Mouse (Mus musculus) gastrocnemius, adult 2 months (tissue): ENCODE results near the gene Endov. TPM values are rescaled to one million over a fixed set of nuclear protein-coding genes. Genes with fewer than 3 reads are reported as not detected.

Experiments used
- DNase-seq: peaks from one replicate; pipeline ENCODE4 v3.0.0; 2022
- H3K27ac ChIP-seq: fragments of 200-600 bp; 2 replicates; pipeline ENCODE4 v1.8.1; 2022; ENCODE audit warnings: mild to moderate bottlenecking
- H3K4me3 ChIP-seq: fragments of 200-600 bp; 2 replicates; pipeline ENCODE4 v1.8.1; 2022; ENCODE audit warnings: mild to moderate bottlenecking, moderate library complexity
- CTCF ChIP-seq: fragments of 200-600 bp; IDR thresholded peaks from 2 replicates; pipeline ENCODE4 v1.8.1; 2022; ENCODE audit warnings: antibody characterized with exemption, mild to moderate bottlenecking, moderate library complexity
- intact Hi-C: fragments of 180-260 bp; cut with DNase I; formaldehyde crosslinking; loops from one replicate; pipeline ENCODE4 v1.15.1; 2025
- total RNA-seq, 2 experiments: library from RNA; stranded (reverse); gene quantifications; 2 replicates each; pipeline ENCODE4 v1.2.3; 2021

Gene Endov
- total RNA-seq, 2 experiments from 2014 or later = 4.3 to 4.5 TPM

DNA sequence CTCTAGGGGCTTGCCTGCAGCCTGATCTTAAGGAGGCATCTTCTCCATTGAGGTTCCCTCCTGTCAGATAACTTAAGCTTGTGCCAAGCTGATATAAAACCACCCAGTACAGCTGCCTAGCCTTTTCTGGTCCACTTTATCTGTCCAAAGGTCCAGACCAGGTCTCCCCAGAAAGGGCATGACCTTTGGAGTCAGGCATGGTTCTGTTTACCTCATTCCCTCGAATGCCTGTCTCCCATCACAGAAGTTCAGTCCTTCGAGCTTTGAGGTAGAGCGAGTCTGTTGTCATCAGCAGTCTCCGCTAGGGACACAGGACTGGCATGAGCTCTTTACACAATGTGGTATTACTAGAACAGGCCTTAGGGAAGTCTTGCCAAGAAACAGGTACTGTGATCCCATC is 15.2 kb downstream of the Endov start:
- H3K27ac ChIP-seq = no peak overlapping the region
- no peak overlapping the region for H3K4me3 ChIP-seq
- DNase-seq = no peak
- no peak for TF ChIP-seq CTCF
- intact Hi-C loops = no loop called here

DNA sequence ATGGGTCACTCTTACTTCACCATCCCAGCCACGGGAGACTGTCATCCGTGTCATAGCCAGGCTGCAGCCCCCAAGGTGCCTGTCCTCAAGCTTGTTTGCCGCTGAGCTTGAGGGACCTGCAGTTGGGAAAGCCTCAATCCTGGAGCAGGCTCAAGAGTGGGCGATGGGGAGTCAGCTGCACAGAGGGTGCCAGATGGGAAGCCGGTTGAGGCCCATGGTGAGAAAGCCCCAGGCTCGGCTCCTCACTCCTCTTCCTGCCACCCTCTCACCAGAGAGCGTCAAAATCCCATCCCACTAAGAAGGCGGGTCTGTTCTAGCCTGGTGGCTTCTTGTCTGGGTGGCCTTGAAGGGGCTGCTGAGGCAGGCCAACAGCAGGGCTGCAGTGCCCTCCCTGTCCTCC is 16.6 kb downstream of the Endov start:
- Histone ChIP-seq H3K4me3 (no peak overlapping the region), H3K27ac (no peak overlapping the region)
- no peak for DNase-seq
- intact Hi-C loops = no loop called here
- TF ChIP-seq CTCF = no peak

DNA sequence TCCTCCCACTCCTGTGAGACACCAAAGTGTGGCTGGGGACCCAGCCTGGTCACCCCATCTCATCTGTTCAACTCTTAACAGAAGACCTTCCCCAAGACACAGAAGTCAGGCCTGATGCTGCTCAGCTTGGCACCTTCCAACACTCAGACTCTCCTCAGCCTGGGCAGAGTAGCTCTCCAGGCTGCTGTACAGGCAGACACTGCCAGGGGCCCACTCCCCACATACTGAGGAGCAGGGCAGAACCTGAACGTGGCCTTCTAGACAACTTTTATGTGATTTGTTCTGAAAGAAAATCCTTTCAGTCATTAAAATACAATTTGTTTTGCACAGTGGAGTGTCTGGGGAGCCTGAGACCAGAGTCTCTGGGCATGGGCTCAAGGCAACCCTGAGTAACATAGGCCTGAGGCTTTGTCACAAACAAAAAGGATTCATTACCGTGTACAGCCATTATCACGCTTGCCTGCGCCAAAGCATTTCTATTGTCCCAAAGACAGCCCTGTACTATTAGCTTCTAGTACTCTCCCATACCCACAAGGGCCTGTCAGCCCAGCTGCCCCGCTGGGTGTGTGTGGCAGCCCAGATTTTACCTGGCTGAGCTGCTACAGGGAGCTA is 18.1 kb downstream of the Endov start:
- TF ChIP-seq CTCF = no peak
- DNase-seq = no peak
- no peak overlapping the region for H3K4me3 ChIP-seq
- intact Hi-C loops = no loop called here
- H3K27ac ChIP-seq = no peak overlapping the region

DNA sequence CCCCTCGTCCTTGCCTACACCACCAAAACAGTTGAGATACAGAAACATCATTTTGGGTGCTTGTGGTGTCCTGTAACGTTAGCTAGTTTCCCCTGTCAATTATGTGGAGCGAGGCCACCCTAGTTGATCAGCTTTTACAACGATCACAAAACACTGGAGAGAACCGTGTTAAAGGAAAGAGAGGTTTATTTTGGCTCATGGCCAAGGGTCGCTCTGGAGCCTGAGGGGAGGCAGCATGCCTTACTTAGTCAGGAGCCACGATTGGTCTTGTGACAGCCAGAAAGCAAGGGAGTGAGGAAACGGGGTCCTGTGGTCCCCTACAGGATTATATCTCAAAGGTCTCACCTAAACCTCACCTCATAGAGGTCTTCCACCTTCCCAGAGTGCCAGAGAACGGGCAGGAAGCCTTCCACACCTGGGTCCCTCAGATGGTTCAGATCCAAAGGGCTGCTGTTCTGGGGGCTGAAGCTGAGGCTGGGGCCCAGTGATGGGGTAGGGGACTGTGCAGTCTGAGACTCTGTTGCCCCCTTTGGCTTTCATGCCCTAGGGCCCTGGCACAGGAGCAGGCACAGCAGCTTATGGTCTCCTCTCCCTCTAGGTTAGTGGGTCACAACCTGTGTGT is 22.0 kb downstream of the Endov start:
- Histone ChIP-seq H3K27ac (no peak overlapping the region), H3K4me3 (no peak overlapping the region)
- no peak for TF ChIP-seq CTCF
- DNase-seq = no peak
- intact Hi-C loops = no loop called here

DNA sequence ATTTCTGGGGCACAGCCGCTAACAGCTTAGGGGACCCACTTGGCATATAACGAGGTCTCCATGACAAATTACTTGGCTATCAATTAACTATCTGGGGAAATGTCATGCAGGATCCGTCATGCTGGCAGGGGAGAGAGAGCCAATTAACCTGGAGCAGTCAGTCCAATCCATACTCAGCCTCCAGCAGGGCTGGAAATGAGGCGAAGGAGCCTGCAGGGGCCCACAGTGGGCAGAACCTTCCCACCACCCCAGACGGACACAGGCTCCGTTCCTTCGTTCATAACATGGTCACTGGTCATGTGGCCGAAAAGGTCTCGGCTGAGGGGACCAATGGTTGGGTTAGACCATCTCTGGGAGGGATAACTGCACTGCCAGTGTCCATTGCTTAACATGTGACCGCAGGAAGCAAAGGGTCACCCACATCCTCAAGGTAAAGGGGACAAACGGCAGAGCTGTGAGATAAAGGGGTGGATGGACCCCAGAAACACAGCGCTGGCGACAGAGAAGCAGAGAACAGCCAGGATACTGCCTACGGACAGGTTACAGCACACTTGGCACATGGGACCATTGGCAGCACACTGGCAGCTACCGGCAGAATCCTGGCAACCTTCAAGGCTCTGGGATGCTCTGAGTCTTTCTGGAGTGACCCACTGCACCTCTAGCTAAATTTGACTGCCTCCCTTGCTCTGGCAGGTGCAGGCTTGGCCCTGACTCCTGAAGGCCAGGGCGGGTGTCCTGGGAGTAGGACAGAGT is 23.1 kb downstream of the Endov start:
- intact Hi-C loops = no loop called here
- no peak for TF ChIP-seq CTCF
- DNase-seq = no peak
- H3K4me3 ChIP-seq = no peak overlapping the region
- no peak overlapping the region for H3K27ac ChIP-seq

DNA sequence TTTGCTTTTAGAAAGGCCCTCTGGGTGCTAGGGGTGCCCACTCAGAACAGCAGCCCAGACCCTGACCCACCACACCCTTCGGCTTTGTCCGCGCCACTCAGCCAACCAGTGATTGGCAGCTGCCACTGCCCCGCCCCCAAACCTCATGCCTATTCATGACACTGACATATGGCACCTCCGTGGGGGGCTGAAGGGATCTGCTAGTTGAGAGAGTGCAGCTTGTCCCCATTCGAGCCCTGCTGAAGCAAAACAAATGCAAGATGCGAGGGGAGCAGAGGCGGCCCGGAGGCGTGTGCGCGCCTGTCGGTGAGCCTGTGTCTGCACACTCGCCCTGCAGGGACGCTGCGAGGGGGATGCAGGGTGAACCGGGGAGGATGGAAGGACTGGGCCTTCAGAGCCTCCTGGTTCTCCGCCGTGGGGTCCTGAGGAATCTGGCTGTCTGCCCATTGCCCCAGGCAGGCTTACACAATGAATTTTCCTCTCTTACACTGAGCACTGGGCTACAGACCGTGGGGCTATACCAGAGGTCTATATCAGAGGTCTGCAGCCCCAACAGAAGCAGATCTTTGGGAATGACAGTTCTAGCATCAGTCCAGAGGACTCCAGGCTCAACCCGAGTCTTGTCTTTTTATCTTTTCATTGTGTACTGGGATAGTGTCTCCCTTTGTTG is 24.0 kb downstream of the Endov start:
- TF ChIP-seq CTCF = no peak
- intact Hi-C loops = no loop called here
- no peak overlapping the region for H3K27ac ChIP-seq
- no peak overlapping the region for H3K4me3 ChIP-seq
- no peak for DNase-seq

DNA sequence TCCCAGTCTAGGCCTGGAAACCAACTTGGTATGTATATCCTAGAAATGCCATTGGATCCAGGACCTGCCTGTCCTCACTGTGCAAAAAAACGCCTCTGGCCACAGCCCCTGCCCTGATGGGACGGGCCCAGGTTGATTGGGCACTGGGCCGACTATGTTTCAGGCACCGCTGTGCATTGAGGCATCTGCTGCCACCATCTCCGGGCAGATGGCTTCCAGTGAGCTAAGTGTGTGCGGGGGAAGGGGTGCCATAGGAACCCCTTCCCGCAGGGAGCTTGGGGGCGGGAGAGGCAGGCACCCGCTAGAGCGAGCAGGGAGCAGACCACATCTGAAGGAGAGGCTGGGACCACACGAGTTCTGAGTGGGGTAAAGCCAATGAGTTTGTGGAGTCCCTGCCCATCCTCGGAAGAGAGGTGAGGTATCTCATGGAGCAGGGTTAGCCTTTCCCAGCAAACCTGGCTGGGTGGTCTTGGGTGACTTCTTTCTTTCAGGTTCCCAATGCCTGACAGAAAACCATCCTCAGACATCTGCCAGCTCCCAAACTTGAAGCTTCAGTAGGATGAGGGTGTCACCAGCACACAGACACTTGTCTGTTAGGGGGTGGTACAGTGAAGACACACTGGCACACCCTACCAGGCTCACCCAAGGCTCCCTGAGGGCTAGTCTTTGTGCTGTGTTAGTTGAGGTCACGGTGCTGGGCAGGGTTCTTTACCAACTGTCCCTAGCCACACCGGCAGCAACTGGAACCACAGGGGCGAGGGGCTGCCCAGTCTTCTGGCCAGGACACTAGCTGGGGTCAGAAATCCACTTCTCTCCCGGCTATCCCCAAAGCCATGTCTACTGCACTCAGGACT is 24.9 kb downstream of the Endov start:
- H3K27ac ChIP-seq = no peak overlapping the region
- intact Hi-C loops = no loop called here
- H3K4me3 ChIP-seq = no peak overlapping the region
- DNase-seq = no peak
- TF ChIP-seq CTCF = no peak

DNA sequence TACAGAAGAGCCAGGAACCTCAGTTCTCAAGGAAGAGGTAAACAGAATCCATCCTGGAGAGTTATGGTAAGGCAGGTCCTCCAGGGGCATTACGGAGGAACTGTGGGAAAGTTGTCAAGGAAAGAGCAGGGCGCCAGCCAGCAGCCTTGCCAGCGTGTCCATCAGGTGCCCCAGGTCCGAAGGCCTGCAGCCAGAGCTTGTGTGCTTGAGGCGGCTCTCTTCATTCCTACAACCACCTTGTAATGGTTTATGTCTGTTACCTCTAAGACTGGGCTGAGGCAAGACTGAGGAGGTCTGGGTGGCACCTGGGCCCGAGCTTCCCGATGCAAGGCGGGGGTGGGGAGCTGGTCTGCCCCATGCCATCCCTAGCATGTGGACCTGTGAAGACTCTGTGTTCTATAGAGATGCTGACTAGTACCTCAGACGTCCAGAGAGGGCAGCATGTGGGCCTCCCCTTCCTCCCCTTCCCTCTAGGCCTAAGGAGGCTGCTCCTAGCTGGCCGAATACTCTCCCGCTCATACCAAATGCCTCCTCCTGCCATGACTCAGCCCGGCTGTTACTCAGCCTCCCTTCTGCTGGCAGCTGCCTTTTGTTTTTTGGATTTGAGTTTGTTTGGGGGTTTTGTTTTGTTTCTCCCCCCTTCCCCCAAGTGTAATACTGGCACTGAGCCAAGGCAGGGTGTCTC is 25.7 kb downstream of the Endov start:
- intact Hi-C loops = no loop called here

DNA sequence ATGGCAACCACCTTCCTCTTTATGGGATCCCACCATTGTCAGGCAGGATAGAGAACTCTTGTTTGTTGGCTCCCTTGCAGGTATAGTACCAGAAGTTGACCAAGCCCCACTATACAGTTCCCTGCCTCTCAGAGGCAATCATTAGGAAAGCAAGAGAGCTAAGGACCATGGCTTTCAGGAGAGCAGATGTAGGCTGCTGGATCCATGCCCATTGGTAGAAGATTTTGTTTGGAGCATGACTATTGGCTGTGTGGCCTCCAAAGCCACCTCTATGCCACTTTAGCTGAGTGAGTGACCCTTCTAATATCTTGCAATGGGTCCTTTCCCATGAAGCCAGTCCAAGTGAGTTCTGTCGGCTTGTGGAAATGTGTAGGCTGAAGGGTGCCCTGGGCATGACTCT is 28.2 kb downstream of the Endov start:
- Histone ChIP-seq H3K4me3 (no peak overlapping the region), H3K27ac (no peak overlapping the region)
- intact Hi-C loops = no loop called here
- TF ChIP-seq CTCF = no peak
- DNase-seq = no peak

More for the DNA sequence above, 25.7 kb downstream of the Endov start:
- TF ChIP-seq CTCF = no peak
- no peak for DNase-seq
- no peak overlapping the region for H3K27ac ChIP-seq
- H3K4me3 ChIP-seq = no peak overlapping the region

DNA sequence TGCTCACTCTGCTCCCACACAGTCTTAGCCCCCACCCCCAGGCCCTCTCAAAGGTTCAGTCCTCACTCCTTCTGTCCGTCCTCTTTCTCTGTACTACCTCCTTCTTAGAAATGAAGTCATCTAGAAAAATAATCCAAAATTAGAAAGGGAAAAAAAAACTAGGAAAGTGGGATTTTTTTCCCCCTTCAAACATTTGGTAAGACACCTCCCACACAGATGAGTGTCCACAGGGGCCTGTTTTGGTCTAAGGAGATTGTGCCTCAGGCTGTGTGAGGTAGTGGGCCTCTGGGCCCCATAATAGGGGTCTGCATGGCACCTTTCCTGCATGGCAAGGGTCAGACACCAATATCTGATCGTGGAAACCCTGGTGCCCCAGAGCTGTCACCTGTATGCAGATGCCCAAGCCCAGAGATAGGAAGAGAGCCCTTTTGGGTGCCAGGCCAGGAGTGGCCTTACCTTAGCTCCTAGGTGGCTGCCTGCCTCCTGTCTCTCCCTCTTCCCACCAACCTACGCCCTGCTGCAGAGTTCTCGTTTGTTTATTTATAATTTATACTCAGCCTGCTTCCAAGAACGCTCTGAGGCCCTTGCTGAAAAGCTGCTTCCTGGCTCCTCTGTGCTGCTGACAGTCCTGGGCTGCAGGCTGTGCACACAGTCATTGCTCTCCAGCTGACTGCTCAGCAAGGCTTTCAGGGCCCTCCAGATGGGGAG is 29.0 kb downstream of the Endov start:
- DNase-seq = no peak
- intact Hi-C loops = no loop called here
- no peak for TF ChIP-seq CTCF
- Histone ChIP-seq H3K27ac (no peak overlapping the region), H3K4me3 (no peak overlapping the region)

DNA sequence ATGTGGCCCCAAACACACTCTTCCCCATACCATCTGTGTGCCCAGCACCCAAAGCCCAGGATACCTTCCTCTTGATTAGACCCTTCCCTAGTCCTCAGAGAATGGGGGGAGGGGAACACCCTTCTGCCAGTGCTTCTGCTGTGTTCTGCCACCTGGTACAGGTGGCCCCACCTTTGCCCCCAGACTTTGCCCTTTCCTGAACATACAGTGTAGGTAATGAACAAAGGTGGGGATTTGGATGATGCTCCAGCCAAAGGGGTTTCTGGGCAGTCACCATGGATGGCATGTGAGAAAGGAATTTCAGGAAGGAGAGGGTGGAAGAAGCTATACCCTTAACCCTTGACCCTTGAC is 29.5 kb downstream of the Endov start:
- DNase-seq = no peak
- intact Hi-C loops = no loop called here
- no peak overlapping the region for H3K4me3 ChIP-seq
- H3K27ac ChIP-seq = no peak overlapping the region
- TF ChIP-seq CTCF = no peak
